Mouse (Mus musculus): ENCODE measurements around the gene Dpp6.

The Dpp6 gene

DNA sequence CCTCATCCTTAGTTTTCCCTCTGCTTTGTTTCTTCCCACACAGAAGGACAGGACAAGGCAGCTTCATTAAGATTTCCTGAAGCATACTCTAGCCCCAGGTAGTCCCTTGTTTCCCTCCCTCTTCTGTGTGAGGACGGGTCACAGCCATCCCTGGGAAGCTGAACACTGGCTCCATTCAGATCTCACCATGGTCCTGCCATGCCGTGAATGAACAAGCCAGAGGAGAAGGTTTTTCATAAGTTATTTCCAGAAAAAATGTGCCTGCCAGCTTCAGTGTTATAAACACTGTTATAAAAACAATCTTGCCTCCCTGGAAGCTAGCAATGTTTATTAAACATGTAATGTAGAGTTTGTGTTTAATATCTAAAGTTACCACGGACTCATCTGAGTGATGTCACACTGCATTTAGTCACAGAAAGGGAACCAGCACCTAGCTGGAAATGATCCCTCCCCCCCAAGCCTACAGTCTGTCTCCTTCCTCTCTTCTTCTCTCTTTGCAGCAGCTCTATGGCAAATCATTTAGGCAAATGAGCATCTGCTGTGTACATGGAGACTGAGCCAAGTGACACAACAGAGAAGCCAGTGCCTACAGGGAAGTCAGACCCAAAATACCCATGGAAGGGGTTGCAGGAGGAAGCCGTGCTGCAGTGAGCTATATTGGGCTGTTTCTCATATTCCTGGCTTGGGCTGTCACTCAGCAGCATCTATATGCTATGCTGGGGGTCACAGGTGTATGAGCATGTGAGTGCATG is 128.3 kb downstream of the Dpp6 start:
- DNase-seq (ENCODE audit: low spot score in 2 of 2) = peak; percentile 22 to 38

GRCm38 (mm10) chr5:26969941-26970590 is 153.1 kb downstream of the Dpp6 start:
- no peak for DNase-seq (ENCODE audit: low spot score in 2 of 2)

- no peak for DNase-seq (ENCODE audit: low spot score in 2 of 2)
These were observed 156.2 kb downstream of the Dpp6 start for GRCm38 (mm10) chr5:26973166-26973565.

DNA sequence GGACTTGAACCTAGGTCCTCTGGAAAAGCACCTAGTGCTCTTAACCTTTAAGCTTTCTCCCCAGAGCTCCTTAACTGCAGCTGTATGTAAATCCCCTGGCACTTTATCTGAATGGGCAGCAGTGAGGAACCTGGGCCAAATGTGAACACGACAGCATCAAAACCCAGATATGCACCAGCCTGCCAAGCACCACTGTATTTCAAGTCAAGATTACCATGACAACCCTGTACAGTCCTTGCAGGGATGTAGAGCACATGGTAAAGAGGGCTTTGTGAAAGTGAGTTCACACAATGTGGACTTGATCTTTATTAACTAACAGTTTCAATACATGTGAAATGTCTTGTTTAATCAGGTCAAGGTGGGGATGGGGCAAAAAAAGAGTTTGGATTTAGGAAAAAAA is 162.3 kb downstream of the Dpp6 start:
- DNase-seq (ENCODE audit: low spot score in 2 of 2) = no peak

- no peak for DNase-seq (ENCODE audit: low spot score in 2 of 2)
These were observed 162.8 kb downstream of the Dpp6 start for GRCm38 (mm10) chr5:26979755-26980154.

- DNase-seq (ENCODE audit: low spot score in 2 of 2) = no peak
These were observed 168.1 kb downstream of the Dpp6 start for GRCm38 (mm10) chr5:26985114-26985513.

- no peak for DNase-seq (ENCODE audit: low spot score in 2 of 2)
These were observed 174.6 kb downstream of the Dpp6 start for GRCm38 (mm10) chr5:26991587-26991986.

GRCm38 (mm10) chr5:27003537-27003936 is 186.5 kb downstream of the Dpp6 start:
- no peak for DNase-seq (ENCODE audit: low spot score in 2 of 2)

DNA sequence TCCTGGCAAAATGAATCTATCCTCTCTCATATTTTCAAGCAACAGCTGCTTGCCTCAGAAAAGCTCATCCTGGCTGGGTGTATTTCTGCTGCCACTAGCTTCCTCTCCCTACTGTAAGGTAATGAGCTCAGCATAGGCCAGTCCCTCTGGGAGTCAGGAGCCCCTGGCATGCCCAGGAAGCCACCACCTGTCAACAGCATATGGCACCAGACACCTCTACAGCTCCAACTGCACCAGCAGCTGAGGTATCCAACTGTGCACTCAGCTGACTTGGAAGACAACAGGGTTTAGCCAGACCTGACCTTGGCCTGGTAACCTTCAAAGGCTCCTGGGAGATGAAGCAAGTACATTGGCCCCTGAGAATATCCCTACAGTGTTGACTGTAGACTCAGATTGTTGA is 192.2 kb downstream of the Dpp6 start:
- DNase-seq (ENCODE audit: low spot score in 2 of 2) = no peak

- DNase-seq (ENCODE audit: low spot score in 2 of 2) = no peak
These were observed 193.6 kb downstream of the Dpp6 start for GRCm38 (mm10) chr5:27010582-27010981.

DNA sequence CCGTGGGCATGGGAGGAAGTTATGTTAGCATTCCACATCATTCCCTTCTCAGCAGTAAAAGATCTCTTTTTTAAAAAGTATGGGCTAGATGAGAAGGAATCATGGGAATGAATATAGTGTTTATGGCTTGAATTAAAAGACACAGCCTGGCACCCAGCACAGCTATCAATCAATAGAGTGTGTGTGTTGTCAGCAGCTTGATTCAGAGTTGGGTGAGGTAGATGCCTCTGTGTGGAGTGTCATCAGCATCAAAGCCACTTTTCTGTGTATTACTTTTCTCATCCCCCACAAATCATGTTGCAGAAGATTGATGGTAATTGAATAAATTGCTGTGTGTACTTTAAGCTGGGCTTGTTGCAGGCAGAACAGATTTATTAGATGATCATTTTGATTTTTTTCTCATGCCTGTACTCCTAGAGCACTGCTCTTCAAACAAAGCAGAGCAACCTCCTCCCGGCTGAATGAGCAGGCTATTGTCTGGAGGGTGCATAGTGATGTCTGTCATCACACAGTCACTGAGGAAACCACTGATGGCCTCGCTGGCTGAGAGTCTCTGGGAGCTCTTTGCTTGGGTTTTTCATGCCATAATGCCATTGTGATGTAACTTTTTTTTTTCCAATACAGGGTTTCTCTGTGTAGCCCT is 201.4 kb downstream of the Dpp6 start:
- DNase-seq (ENCODE audit: low spot score in 2 of 2) = no peak

GRCm38 (mm10) chr5:27028611-27029010 is 211.6 kb downstream of the Dpp6 start:
- DNase-seq (ENCODE audit: low spot score in 2 of 2) = no peak

GRCm38 (mm10) chr5:27029784-27030183 is 212.8 kb downstream of the Dpp6 start:
- peak in 1 of 2 experiments; percentile 31 for DNase-seq (ENCODE audit: low spot score in 2 of 2)

- no peak for DNase-seq (ENCODE audit: low spot score in 2 of 2)
These were observed 217.9 kb downstream of the Dpp6 start for GRCm38 (mm10) chr5:27034858-27035257.

DNA sequence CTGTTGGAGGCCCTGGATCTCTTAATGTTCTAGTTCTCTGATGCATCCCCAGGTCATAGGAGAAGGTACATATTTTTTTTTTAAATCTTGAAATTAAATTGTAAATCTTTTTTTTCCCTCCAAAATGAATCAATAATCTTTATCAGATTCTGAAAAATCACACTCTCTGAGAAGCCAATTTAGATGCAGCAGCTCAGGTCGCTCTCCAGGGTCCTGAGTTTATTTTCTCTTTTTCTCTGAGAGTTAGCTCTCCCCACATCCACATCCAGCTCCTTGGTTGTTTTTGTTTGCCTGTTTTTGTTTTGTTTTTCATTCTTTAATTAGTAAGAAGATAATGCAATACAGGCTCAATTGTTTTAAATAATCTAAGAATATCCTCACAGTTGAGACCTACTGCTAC is 218.3 kb downstream of the Dpp6 start:
- DNase-seq (ENCODE audit: low spot score in 2 of 2) = no peak

- DNase-seq (ENCODE audit: low spot score in 2 of 2) = peak in 1 of 2 experiments; percentile 62
These were observed 218.9 kb downstream of the Dpp6 start for GRCm38 (mm10) chr5:27035891-27036290.

DNA sequence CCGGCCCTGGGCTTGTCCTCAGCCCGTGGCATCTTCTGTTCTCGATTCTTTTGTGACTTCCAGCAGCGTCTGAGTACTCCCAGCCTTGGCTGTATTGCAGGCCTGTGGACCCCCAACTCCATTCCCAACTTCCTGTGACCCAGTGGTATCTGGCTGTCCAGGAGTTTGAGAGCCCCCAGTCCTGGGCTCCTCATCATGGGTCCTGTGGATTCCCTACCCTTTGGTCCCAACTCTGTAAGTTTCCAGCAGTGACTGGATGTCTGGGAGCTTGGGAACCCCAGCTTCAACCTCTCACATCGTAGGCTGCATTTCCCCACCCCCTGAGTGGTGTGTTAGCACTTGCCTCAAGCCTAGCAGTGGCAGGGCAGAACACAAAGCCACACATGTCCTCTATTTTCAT is 220.8 kb downstream of the Dpp6 start:
- no peak for DNase-seq (ENCODE audit: low spot score in 2 of 2)

- peak; percentile 54 to 85 for DNase-seq (ENCODE audit: low spot score in 2 of 2)
These were observed 231.2 kb downstream of the Dpp6 start for GRCm38 (mm10) chr5:27048167-27048566.

GRCm38 (mm10) chr5:27048926-27049325 is 231.9 kb downstream of the Dpp6 start:
- peak in 1 of 2 experiments; percentile 21 for DNase-seq (ENCODE audit: low spot score in 2 of 2)

DNA sequence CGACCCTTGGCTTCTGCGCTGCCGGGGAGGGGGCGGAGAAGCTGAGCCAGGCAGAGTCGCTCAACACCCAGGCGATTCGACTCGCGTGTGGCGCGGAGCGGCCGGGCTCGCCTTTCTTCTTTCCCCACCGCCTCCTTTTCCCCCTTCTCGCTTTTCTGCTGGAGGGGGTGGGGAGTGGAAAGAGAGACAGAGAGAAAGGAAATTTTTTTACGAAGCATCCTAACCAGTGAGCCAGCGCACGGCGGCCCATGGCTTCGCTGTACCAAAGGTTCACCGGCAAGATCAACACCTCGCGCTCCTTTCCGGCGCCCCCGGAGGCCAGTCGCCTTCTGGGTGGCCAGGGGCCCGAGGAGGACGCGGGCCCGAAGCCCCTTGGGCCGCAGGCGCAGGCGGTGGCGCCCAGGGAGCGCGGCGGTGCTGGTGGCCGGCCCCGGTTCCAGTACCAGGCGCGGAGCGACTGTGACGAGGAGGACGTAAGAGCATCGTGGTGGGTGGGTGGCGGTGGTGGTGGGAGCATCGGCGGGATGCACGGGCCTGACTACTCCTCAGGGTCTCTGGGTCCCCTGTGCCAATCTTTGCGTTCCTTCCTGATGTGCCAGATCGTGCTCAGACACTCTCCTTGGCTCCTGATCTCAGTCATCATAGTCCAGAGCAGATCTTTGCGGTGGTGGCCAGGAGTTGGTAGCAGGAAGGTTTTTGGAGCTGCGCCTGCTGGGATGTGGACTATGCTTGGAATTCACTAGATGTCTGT is 232.5 kb downstream of the Dpp6 start:
- DNase-seq (ENCODE audit: low spot score in 2 of 2) = peak in 1 of 2 experiments; percentile 48

- DNase-seq (ENCODE audit: low spot score in 2 of 2) = peak in 1 of 2 experiments; percentile 24
These were observed 234.2 kb downstream of the Dpp6 start for GRCm38 (mm10) chr5:27051250-27051649.

DNA sequence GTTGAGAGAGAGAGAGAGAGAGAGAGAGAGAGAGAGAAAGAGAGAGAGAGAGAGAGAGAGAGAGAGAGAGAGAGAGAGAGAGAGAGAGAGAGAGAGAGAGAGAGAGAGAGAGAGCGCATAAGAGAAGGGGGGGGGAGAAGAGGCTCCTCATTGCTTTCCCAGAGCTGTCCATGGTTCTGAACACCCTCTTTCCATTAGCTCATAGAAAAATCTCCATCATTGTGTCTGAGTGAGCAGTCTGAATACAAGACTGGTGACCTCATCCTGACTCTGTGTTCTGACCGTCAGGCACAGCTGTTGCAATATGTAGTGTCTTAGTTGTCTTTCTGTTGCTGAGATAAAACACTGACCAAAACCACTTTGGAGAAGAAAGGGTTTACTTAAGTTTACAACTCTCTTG is 235.4 kb downstream of the Dpp6 start:
- DNase-seq (ENCODE audit: low spot score in 2 of 2) = no peak

Measured in left cerebral cortex, adult 9 months (tissue).